Mouse (Mus musculus) liver, embryonic 15.5 days (tissue): ENCODE results near the gene Inca1. TPM values are rescaled to one million over a fixed set of nuclear protein-coding genes. Genes with fewer than 3 reads are reported as not detected.
A peak's percentile ranks its signal among the peaks of the same experiment; 100 is the strongest.

Experiments
- ATAC-seq: fragments of 200-750 bp; cut with Nextera tagmentation; 2 replicates; pipeline ENCODE4 v1.8.0; 2017; ENCODE audit warnings: moderate number of reproducible peaks, mild to moderate bottlenecking, moderate library complexity; ENCODE audit not compliant: insufficient read depth
- H3K27ac ChIP-seq: fragments of 300-500 bp; sonication (generic); replicated peaks from 2 replicates; pipeline ENCODE4 v1.5.1; 2015; ENCODE audit warnings: mild to moderate bottlenecking, inconsistent platforms
- H3K27me3 ChIP-seq: fragments of 300-500 bp; sonication (generic); 2 replicates; pipeline ENCODE4 v1.6.1; 2015; ENCODE audit warnings: mild to moderate bottlenecking, inconsistent platforms
- H3K36me3 ChIP-seq: fragments of 300-500 bp; sonication (generic); replicated peaks from 2 replicates; pipeline ENCODE4 v1.6.1; 2015; ENCODE audit warnings: moderate library complexity, mild to moderate bottlenecking, inconsistent platforms
- H3K4me1 ChIP-seq: fragments of 300-500 bp; sonication (generic); replicated peaks from 2 replicates; pipeline ENCODE4 v1.6.1; 2015; ENCODE audit warnings: inconsistent platforms
- H3K4me2 ChIP-seq: fragments of 300-500 bp; sonication (generic); 2 replicates; pipeline ENCODE4 v1.6.1; 2015; ENCODE audit warnings: moderate library complexity, mild to moderate bottlenecking, inconsistent platforms
- H3K4me3 ChIP-seq: fragments of 300-500 bp; sonication (generic); replicated peaks from 2 replicates; pipeline ENCODE4 v1.5.1; 2015; ENCODE audit warnings: mild to moderate bottlenecking, inconsistent platforms
- H3K9ac ChIP-seq: fragments of 300-500 bp; sonication (generic); 2 replicates; pipeline ENCODE4 v1.6.1; 2015; ENCODE audit warnings: moderate library complexity, mild to moderate bottlenecking, inconsistent platforms
- H3K9me3 ChIP-seq: fragments of 300-500 bp; sonication (generic); replicated peaks from 2 replicates; pipeline ENCODE4 v1.6.1; 2016; ENCODE audit warnings: inconsistent platforms
- WGBS: fragments of 180-500 bp; shearing (Covaris S2); methylation state at CpG from one replicate; pipeline ENCODE4 v1.1.7; 2015; ENCODE audit warnings: mixed read lengths; ENCODE audit not compliant: insufficient replicate concordance; 5-methylcytosine and 5-hydroxymethylcytosine counted together
- polyA plus RNA-seq: library from polyadenylated mRNA; unstranded; fragments of >200 nt; fragmentation: Nextera tagmentation; extraction: Ambion mirVana; gene quantifications from 2 replicates; pipeline ENCODE4 v1.2.1, GENCODE M21; 2015

The Inca1 gene
- polyA plus RNA-seq, 1 experiment from 2014 or later, result 1.3 TPM

GRCm38 (mm10) chr11:70727385-70727784 is 27.4 kb upstream of the Inca1 start:
- no peaks in the 10 kb centered on the region; the same call in 1 of the 2 replicates for H3K27me3 ChIP-seq
- no peak overlapping the region for H3K4me2 ChIP-seq
- no peak overlapping the region for H3K27ac ChIP-seq
- no peak overlapping the region for H3K9ac ChIP-seq
- H3K36me3 ChIP-seq, result peaks cover 41% of the 10 kb centered on the region
- H3K4me3 ChIP-seq, result no peak overlapping the region
- 36% methylated on average over 5 of the region's 5 CpGs for WGBS
- H3K4me1 ChIP-seq, result no peaks in the 10 kb centered on the region; the same call in 1 of the 2 replicates
- no peaks in the 10 kb centered on the region for H3K9me3 ChIP-seq
- ATAC-seq, result no peak

- Histone ChIP-seq H3K27me3 (no peaks in the 10 kb centered on the region; the same call in 1 of the 2 replicates), H3K4me3 (no peak overlapping the region), H3K4me2 (no peak overlapping the region), H3K9me3 (no peaks in the 10 kb centered on the region), H3K27ac (no peak overlapping the region), H3K36me3 (peaks cover 43% of the 10 kb centered on the region), H3K4me1 (no peaks in the 10 kb centered on the region; the same call in 1 of the 2 replicates), H3K9ac (no peak overlapping the region)
- 71% methylated on average over 2 of the region's 2 CpGs for WGBS
- ATAC-seq, result no peak
Measured at GRCm38 (mm10) chr11:70726585-70726984, 26.6 kb upstream of the Inca1 start.

GRCm38 (mm10) chr11:70724706-70725105 is 24.8 kb upstream of the Inca1 start:
- no peak overlapping the region for H3K4me3 ChIP-seq
- no peak overlapping the region for H3K9ac ChIP-seq
- no peak overlapping the region for H3K4me2 ChIP-seq
- ATAC-seq, result no peak
- peaks cover 52% of the 10 kb centered on the region for H3K36me3 ChIP-seq
- no peaks in the 10 kb centered on the region; the same call in none of the 2 replicates for H3K4me1 ChIP-seq
- H3K27me3 ChIP-seq, result no peaks in the 10 kb centered on the region; the same call in 1 of the 2 replicates
- no peaks in the 10 kb centered on the region for H3K9me3 ChIP-seq
- WGBS, result 65% methylated on average over 9 of the region's 9 CpGs
- H3K27ac ChIP-seq, result no peak overlapping the region

GRCm38 (mm10) chr11:70721072-70721471 is 21.1 kb upstream of the Inca1 start:
- Histone ChIP-seq H3K27me3 (no peaks in the 10 kb centered on the region; the same call in 1 of the 2 replicates), H3K9me3 (no peaks in the 10 kb centered on the region), H3K36me3 (peaks cover 45% of the 10 kb centered on the region), H3K4me2 (no peak overlapping the region), H3K4me1 (no peaks in the 10 kb centered on the region; the same call in 1 of the 2 replicates), H3K9ac (no peak overlapping the region), H3K27ac (no peak overlapping the region), H3K4me3 (no peak overlapping the region)
- no peak for ATAC-seq
- WGBS, result 77% methylated on average over 3 of the region's 3 CpGs

GRCm38 (mm10) chr11:70720567-70720966 is 20.6 kb upstream of the Inca1 start:
- ATAC-seq, result no peak
- Histone ChIP-seq H3K4me2 (no peak overlapping the region), H3K4me3 (no peak overlapping the region), H3K9ac (no peak overlapping the region), H3K36me3 (peaks cover 41% of the 10 kb centered on the region), H3K27ac (no peak overlapping the region), H3K27me3 (no peaks in the 10 kb centered on the region; the same call in 1 of the 2 replicates), H3K9me3 (no peaks in the 10 kb centered on the region), H3K4me1 (no peaks in the 10 kb centered on the region; the same call in 1 of the 2 replicates)
- 27% methylated on average over 3 of the region's 3 CpGs for WGBS

- Histone ChIP-seq H3K4me3 (no peak overlapping the region), H3K27me3 (peaks cover 4% of the 10 kb centered on the region; the same call in 1 of the 2 replicates), H3K4me1 (no peaks in the 10 kb centered on the region; the same call in 1 of the 2 replicates), H3K27ac (no peak overlapping the region), H3K36me3 (peaks cover 22% of the 10 kb centered on the region), H3K9me3 (no peaks in the 10 kb centered on the region), H3K9ac (no peak overlapping the region), H3K4me2 (no peak overlapping the region)
- 45% methylated on average over 5 of the region's 5 CpGs for WGBS
- ATAC-seq, result no peak
Measured at GRCm38 (mm10) chr11:70718481-70718880, 18.5 kb upstream of the Inca1 start.

GRCm38 (mm10) chr11:70715832-70716231 is 15.9 kb upstream of the Inca1 start:
- Histone ChIP-seq H3K9me3 (no peaks in the 10 kb centered on the region), H3K4me3 (no peak overlapping the region), H3K36me3 (peaks cover 25% of the 10 kb centered on the region), H3K4me2 (no peak overlapping the region), H3K4me1 (no peaks in the 10 kb centered on the region; the same call in 1 of the 2 replicates), H3K9ac (no peak overlapping the region), H3K27me3 (0 out of 2 replicates have a peak, but pooled peaks cover 8% of the 10 kb centered on the region), H3K27ac (no peak overlapping the region)
- no peak for ATAC-seq
- WGBS, result 67% methylated on average over 6 of the region's 6 CpGs

- no peak for ATAC-seq
- 59% methylated on average over 6 of the region's 6 CpGs for WGBS
- H3K4me1 ChIP-seq, result no peaks in the 10 kb centered on the region
- no peak overlapping the region for H3K4me3 ChIP-seq
- no peak overlapping the region for H3K27ac ChIP-seq
- no peaks in the 10 kb centered on the region for H3K9me3 ChIP-seq
- H3K9ac ChIP-seq, result no peak overlapping the region
- peaks cover 18% of the 10 kb centered on the region; the same call in 1 of the 2 replicates for H3K36me3 ChIP-seq
- 0 out of 2 replicates have a peak, but pooled peaks cover 8% of the 10 kb centered on the region for H3K27me3 ChIP-seq
- no peak overlapping the region for H3K4me2 ChIP-seq
Measured at GRCm38 (mm10) chr11:70713222-70713621, 13.3 kb upstream of the Inca1 start.

- Histone ChIP-seq H3K4me1 (0 out of 2 replicates have a peak, but pooled peaks cover 2% of the 10 kb centered on the region), H3K9me3 (no peaks in the 10 kb centered on the region), H3K9ac (no peak overlapping the region), H3K4me3 (no peak overlapping the region), H3K36me3 (peaks cover 24% of the 10 kb centered on the region), H3K4me2 (no peak overlapping the region), H3K27ac (no peak overlapping the region), H3K27me3 (peaks cover 8% of the 10 kb centered on the region; the same call in 1 of the 2 replicates)
- ATAC-seq, result no peak
- 70% methylated on average over 10 of the region's 10 CpGs for WGBS
Measured at GRCm38 (mm10) chr11:70711026-70711425, 11.1 kb upstream of the Inca1 start.

- H3K4me2 ChIP-seq, result no peak overlapping the region
- no peak for ATAC-seq
- WGBS, result 54% methylated on average over 3 of the region's 3 CpGs
- H3K4me3 ChIP-seq, result no peak overlapping the region
- H3K27ac ChIP-seq, result no peak overlapping the region
- H3K27me3 ChIP-seq, result peaks cover 18% of the 10 kb centered on the region
- no peaks in the 10 kb centered on the region for H3K9me3 ChIP-seq
- H3K4me1 ChIP-seq, result peaks cover 15% of the 10 kb centered on the region
- H3K9ac ChIP-seq, result no peak overlapping the region
- peaks cover 28% of the 10 kb centered on the region for H3K36me3 ChIP-seq
Measured at GRCm38 (mm10) chr11:70706127-70706526, 6.2 kb upstream of the Inca1 start.

- Histone ChIP-seq H3K36me3 (peaks cover 26% of the 10 kb centered on the region), H3K9me3 (no peaks in the 10 kb centered on the region), H3K4me2 (peak overlapping the region; percentile 95), H3K4me3 (no peak overlapping the region), H3K9ac (no peak overlapping the region), H3K4me1 (peaks cover 34% of the 10 kb centered on the region), H3K27ac (no peak overlapping the region), H3K27me3 (peaks cover 38% of the 10 kb centered on the region)
- 73% methylated on average over 6 of the region's 6 CpGs for WGBS
- no peak for ATAC-seq
Measured at GRCm38 (mm10) chr11:70702781-70703180, 2.8 kb upstream of the Inca1 start.
